9 mouse cellular contexts compared by ENCODE assay signal in the genomic region with DNA sequence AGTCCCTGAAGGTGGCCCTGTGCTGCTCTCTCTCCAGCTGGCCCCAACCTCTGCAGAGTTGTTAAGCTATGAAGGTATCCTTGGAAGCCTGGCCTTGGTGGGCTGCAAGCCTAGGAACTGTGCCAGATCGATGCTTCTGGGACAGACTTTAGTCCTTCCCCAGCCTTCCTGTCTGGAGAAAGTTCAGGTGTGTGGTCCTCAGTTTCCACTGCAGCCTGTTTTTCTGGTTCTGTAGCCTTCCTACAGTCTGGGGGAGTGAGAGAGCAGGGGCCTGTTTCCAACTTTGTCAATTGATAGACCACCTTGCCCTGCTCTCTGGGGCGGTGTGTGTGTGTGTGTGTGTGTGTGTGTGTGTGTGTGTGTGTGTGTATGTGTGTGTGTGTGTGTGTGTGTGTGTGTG.
DNase-seq lines count a peak whose midpoint lies in the region; ATAC-seq and TF ChIP-seq lines count a peak whose summit lies in the region.
"Had no signal": no experiment of that assay in that cellular context is flagged by ENCODE, and none has a peak within 500 bp of the region (broad histone marks: within the 10 kb centered on the region; RNA-seq: fewer than 3 reads in every experiment).

No protein-coding gene starts in this region.

- peak overlapping the region; percentile 60; the same call in 1 of the 2 replicates for H3K4me3 ChIP-seq in kidney, embryonic 16.5 days (ENCODE audit: low read length)
- no peak overlapping the region for H3K4me3 ChIP-seq in kidney, adult 2 months (ENCODE audit: insufficient read depth, low read depth, low read length)
- H3K4me3 ChIP-seq in forebrain, embryonic 10.5 days: peak overlapping the region; percentile 77
- no peak overlapping the region for H3K4me3 ChIP-seq in intestine, embryonic 15.5 days (replicated peaks)
- H3K4me3 ChIP-seq in neural tube, embryonic 13.5 days: peak overlapping the region; percentile 70

- no peaks in the 10 kb centered on the region for H3K9me3 ChIP-seq in kidney, embryonic 16.5 days (ENCODE audit: low read length)
- H3K9me3 ChIP-seq in forebrain, embryonic 10.5 days: no peaks in the 10 kb centered on the region
- no peaks in the 10 kb centered on the region for H3K9me3 ChIP-seq in intestine, embryonic 15.5 days
- no peaks in the 10 kb centered on the region for H3K9me3 ChIP-seq in neural tube, embryonic 13.5 days

- no peak for TF ChIP-seq POLR2A in kidney, adult 2 months (IDR thresholded peaks at IDR 0.05; ENCODE audit: low read depth, low read length)

- H3K36me3 ChIP-seq in kidney, embryonic 16.5 days (ENCODE audit: insufficient read depth, low read length): no peaks in the 10 kb centered on the region
- H3K36me3 ChIP-seq in kidney, adult 2 months (ENCODE audit: control insufficient read depth, insufficient read depth, low read length): no peaks in the 10 kb centered on the region
- H3K36me3 ChIP-seq in forebrain, embryonic 10.5 days (replicated peaks): peaks cover 3% of the 10 kb centered on the region
- no peaks in the 10 kb centered on the region for H3K36me3 ChIP-seq in intestine, embryonic 15.5 days
- no peaks in the 10 kb centered on the region for H3K36me3 ChIP-seq in neural tube, embryonic 13.5 days

- H3K27me3 ChIP-seq in kidney, embryonic 16.5 days (ENCODE audit: insufficient read depth, low read length): no peaks in the 10 kb centered on the region
- no peaks in the 10 kb centered on the region for H3K27me3 ChIP-seq in kidney, adult 2 months (replicated peaks; ENCODE audit: control insufficient read depth, insufficient read depth, low read length)
- H3K27me3 ChIP-seq in forebrain, embryonic 10.5 days (ENCODE audit: poor library complexity, severe bottlenecking): no peaks in the 10 kb centered on the region
- H3K27me3 ChIP-seq in intestine, embryonic 15.5 days (replicated peaks): no peaks in the 10 kb centered on the region
- no peaks in the 10 kb centered on the region for H3K27me3 ChIP-seq in neural tube, embryonic 13.5 days

- 17% methylated on average over 2 of the region's 2 CpGs for WGBS in kidney, embryonic 16.5 days
- 45% methylated on average over 2 of the region's 2 CpGs for WGBS in kidney, adult 2 months
- WGBS in forebrain, embryonic 10.5 days: 55% methylated on average over 2 of the region's 2 CpGs
- 9% methylated on average over 2 of the region's 2 CpGs for WGBS in intestine, embryonic 15.5 days
- WGBS in neural tube, embryonic 13.5 days: 70% methylated on average over 1 of the region's 2 CpGs

- H3K9ac ChIP-seq in kidney, embryonic 16.5 days (replicated peaks; ENCODE audit: low read length): peak overlapping the region; percentile 23; the same call in 1 of the 2 replicates
- H3K9ac ChIP-seq in intestine, embryonic 15.5 days: peak overlapping the region; percentile 27; the same call in 1 of the 2 replicates
- peak overlapping the region; percentile 98 for H3K9ac ChIP-seq in neural tube, embryonic 13.5 days

- TF ChIP-seq CTCF in kidney, adult 2 months (conservative IDR thresholded peaks at IDR 0.05; ENCODE audit: insufficient read depth, insufficient read length, low read depth, low read length): no peak

- no peak for ATAC-seq in kidney, embryonic 16.5 days (ENCODE audit: low FRiP score, low TSS enrichment)
- ATAC-seq in intestine, embryonic 15.5 days: 0 out of 2 replicates have a peak, but pooled peaks have one; percentile 9
- ATAC-seq in neural tube, embryonic 13.5 days (ENCODE audit: low read depth): 0 out of 2 replicates have a peak, but pooled peaks have one; percentile 10

- DNase-seq in kidney, adult 2 months: no peak
- no peak for DNase-seq in forebrain, embryonic 10.5 days (ENCODE audit: extremely low spot score, low spot score)
- no peak for DNase-seq in liver
- no peak for DNase-seq in cerebellum, adult 8-10 months
- no peak for DNase-seq in cerebellum, adult 11 months
- DNase-seq: kidney, adult 18-20 months had no signal

- H3K4me2 ChIP-seq in kidney, embryonic 16.5 days (replicated peaks; ENCODE audit: low read depth, low read length): peak overlapping the region; percentile 74; the same call in 1 of the 2 replicates
- peak overlapping the region; percentile 86; the same call in 1 of the 2 replicates for H3K4me2 ChIP-seq in intestine, embryonic 15.5 days (replicated peaks)
- H3K4me2 ChIP-seq in neural tube, embryonic 13.5 days: peak overlapping the region; percentile 71

- peaks cover 59% of the 10 kb centered on the region for H3K4me1 ChIP-seq in kidney, embryonic 16.5 days (ENCODE audit: insufficient read depth, low read length)
- H3K4me1 ChIP-seq in kidney, adult 2 months (ENCODE audit: control insufficient read depth, insufficient read depth, low read length): peaks cover 9% of the 10 kb centered on the region; the same call in 1 of the 2 replicates
- H3K4me1 ChIP-seq in forebrain, embryonic 10.5 days: peaks cover 80% of the 10 kb centered on the region
- peaks cover 41% of the 10 kb centered on the region for H3K4me1 ChIP-seq in intestine, embryonic 15.5 days (replicated peaks)
- H3K4me1 ChIP-seq in neural tube, embryonic 13.5 days (replicated peaks): peaks cover 61% of the 10 kb centered on the region

- H3K27ac ChIP-seq in kidney, embryonic 16.5 days (ENCODE audit: low read length): peak overlapping the region; percentile 76
- no peak overlapping the region for H3K27ac ChIP-seq in kidney, adult 2 months (ENCODE audit: insufficient read depth, low read depth, low read length)
- peak overlapping the region; percentile 97 for H3K27ac ChIP-seq in forebrain, embryonic 10.5 days
- peak overlapping the region; percentile 94; the same call in 1 of the 2 replicates for H3K27ac ChIP-seq in intestine, embryonic 15.5 days
- peak overlapping the region; percentile 99 for H3K27ac ChIP-seq in neural tube, embryonic 13.5 days (replicated peaks)

Comparison
In these comparisons a context has a peak if more than half of its experiments do, and no peak if none do; other contexts are left out.
1. H3K4me3 ChIP-seq: peak in kidney, embryonic 16.5 days (single experiment), forebrain, embryonic 10.5 days (single experiment) and neural tube, embryonic 13.5 days (single experiment); none in kidney, adult 2 months (single experiment) and intestine, embryonic 15.5 days (single experiment).
2. H3K9ac ChIP-seq: peak in every context shown above with its lines; median percentile 98 in neural tube, embryonic 13.5 days; 27 in intestine, embryonic 15.5 days; 23 in kidney, embryonic 16.5 days.
3. Peak in every context shown above with its lines, with median percentiles within 50 percentile points of each other: H3K4me2 ChIP-seq.